Mouse (Mus musculus) myocyte (in vitro differentiated cells): ENCODE results near the gene Herpud1. TPM values are rescaled to one million over a fixed set of nuclear protein-coding genes. Genes with fewer than 3 reads are reported as not detected.

Experiments
- H3K27me3 ChIP-seq: one replicate; pipeline ENCODE4 v1.6.1; 2011; ENCODE audit not compliant: control insufficient read depth, insufficient read depth, insufficient read length
- H3K36me3 ChIP-seq: one replicate; pipeline ENCODE4 v1.6.1; 2011; ENCODE audit not compliant: control insufficient read depth, insufficient read depth
- H3K4me2 ChIP-seq: one replicate; pipeline ENCODE4 v1.6.1; 2011; ENCODE audit warnings: low read depth, control low read depth
- H3K4me3 ChIP-seq: one replicate; pipeline ENCODE4 v1.5.1; 2011; ENCODE audit warnings: mild to moderate bottlenecking, control low read depth, moderate library complexity
- H3K79me2 ChIP-seq: one replicate; pipeline ENCODE4 v1.6.1; 2011; ENCODE audit not compliant: control insufficient read depth, insufficient read depth
- H3ac ChIP-seq: one replicate; pipeline ENCODE4 v1.6.1; 2011; ENCODE audit not compliant: control insufficient read depth, insufficient read length
- CEBPB ChIP-seq: IDR thresholded peaks from 2 replicates; pipeline ENCODE4 v1.6.1; 2011; ENCODE audit warnings: mild to moderate bottlenecking, moderate library complexity; ENCODE audit not compliant: poor library complexity, insufficient read depth, severe bottlenecking
- E2F4 ChIP-seq: IDR thresholded peaks from one replicate; pipeline ENCODE4 v1.6.1; 2011; ENCODE audit warnings: mild to moderate bottlenecking, control low read depth, moderate library complexity; ENCODE audit not compliant: insufficient read depth
- MAX ChIP-seq: IDR thresholded peaks from one replicate; pipeline ENCODE4 v1.6.1; 2011; ENCODE audit warnings: low read depth, mild to moderate bottlenecking, control low read depth
- MYOD1 ChIP-seq, 3 experiments: IDR thresholded peaks; one replicate each; pipeline ENCODE4 v1.6.1; 2011; ENCODE audit warnings: control low read depth in 2 of 3, low read depth in 2 of 3, mild to moderate bottlenecking in 2 of 3, moderate library complexity in 1 of 3; ENCODE audit not compliant: insufficient read length in 2 of 3, control insufficient read depth in 1 of 3
- MYOG ChIP-seq, 3 experiments: IDR thresholded peaks; one replicate each; pipeline ENCODE4 v1.6.1; 2011; ENCODE audit warnings: control low read depth in 2 of 3, low read depth in 2 of 3, mild to moderate bottlenecking in 2 of 3; ENCODE audit not compliant: insufficient read length in 2 of 3, control insufficient read depth in 1 of 3, insufficient read depth in 1 of 3
- POLR2A ChIP-seq: IDR thresholded peaks from one replicate; pipeline ENCODE4 v1.6.1; 2011; ENCODE audit warnings: low read depth, mild to moderate bottlenecking, control low read depth, moderate library complexity; ENCODE audit not compliant: insufficient read length
- POLR2AphosphoS2 ChIP-seq: IDR thresholded peaks from one replicate; pipeline ENCODE4 v1.6.1; 2011; ENCODE audit warnings: low read depth, control low read depth; ENCODE audit not compliant: insufficient read length
- REST ChIP-seq: IDR thresholded peaks from one replicate; pipeline ENCODE4 v1.6.1; 2011; ENCODE audit warnings: mild to moderate bottlenecking, control low read depth, moderate library complexity; ENCODE audit not compliant: insufficient read depth, insufficient read length
- SRF ChIP-seq: IDR thresholded peaks from one replicate; pipeline ENCODE4 v1.6.1; 2011; ENCODE audit warnings: low read depth; ENCODE audit not compliant: control insufficient read depth, insufficient read length
- TCF12 ChIP-seq: IDR thresholded peaks from one replicate; pipeline ENCODE4 v1.6.1; 2011; ENCODE audit warnings: mild to moderate bottlenecking, control low read depth; ENCODE audit not compliant: poor library complexity, insufficient read depth, severe bottlenecking
- TCF3 ChIP-seq: IDR thresholded peaks from one replicate; pipeline ENCODE4 v1.6.1; 2011; ENCODE audit warnings: low read depth, control low read depth; ENCODE audit not compliant: insufficient read length
- USF1 ChIP-seq: IDR thresholded peaks from one replicate; pipeline ENCODE4 v1.6.1; 2011; ENCODE audit warnings: low read depth, mild to moderate bottlenecking, control low read depth, moderate library complexity
- polyA plus RNA-seq: library from polyadenylated mRNA; unstranded; fragments of >200 nt; fragmentation: generic; extraction: Trizol; gene quantifications from one replicate; pipeline ENCODE4 v1.2.1, GENCODE M21; 2012; ENCODE audit warnings: missing spikeins

The Herpud1 gene
- polyA plus RNA-seq, 1 experiment, result 292 TPM

DNA sequence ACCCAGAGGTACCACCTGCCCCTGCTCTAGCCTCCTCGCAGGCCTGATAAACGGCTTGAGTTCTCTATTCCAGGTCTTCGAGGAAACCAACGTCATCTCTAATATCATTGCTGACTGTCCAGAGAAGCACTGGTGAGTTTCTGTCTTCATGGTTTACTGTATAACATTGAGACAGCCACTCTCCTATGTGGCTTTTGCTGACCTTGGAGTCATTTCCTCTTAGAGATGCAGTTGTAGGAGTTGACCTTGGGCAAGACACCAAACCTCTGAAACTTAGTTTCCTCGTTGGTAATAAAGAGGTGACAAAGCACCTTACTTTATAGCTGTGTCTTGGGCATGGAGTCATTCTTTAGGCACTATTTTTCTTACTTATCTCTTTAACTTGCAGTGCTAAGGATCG is 26.3 kb downstream of the Herpud1 start:
- Histone ChIP-seq H3K4me2 (no peak overlapping the region), H3K79me2 (no peaks in the 10 kb centered on the region), H3K27me3 (peaks cover 23% of the 10 kb centered on the region), H3K36me3 (no peaks in the 10 kb centered on the region), H3K4me3 (no peak overlapping the region), H3ac (no peak overlapping the region)
- TF ChIP-seq MYOG (IDR thresholded peaks at IDR 0.05; ENCODE audit: control insufficient read depth in 1 of 3, insufficient read depth in 1 of 3, insufficient read length in 2 of 3, low read depth in 2 of 3) (no peak), MAX (no peak), POLR2AphosphoS2 (no peak), POLR2A (no peak), E2F4 (no peak), TCF3 (no peak), TCF12 (no peak), CEBPB (no peak), USF1 (no peak), MYOD1 (IDR thresholded peaks at IDR 0.05; ENCODE audit: control insufficient read depth in 1 of 3, insufficient read length in 2 of 3, low read depth in 2 of 3) (no peak), SRF (no peak), REST (no peak)

- H3K27me3 ChIP-seq, result peaks cover 23% of the 10 kb centered on the region
- H3K4me3 ChIP-seq, result no peak overlapping the region
- no peak overlapping the region for H3ac ChIP-seq
- no peaks in the 10 kb centered on the region for H3K36me3 ChIP-seq
- no peak overlapping the region for H3K4me2 ChIP-seq
- TF ChIP-seq TCF12, result no peak
- no peak for TF ChIP-seq SRF
- no peak for TF ChIP-seq CEBPB
- no peak for TF ChIP-seq REST
- no peak for TF ChIP-seq MAX
- no peak for TF ChIP-seq MYOD1 (IDR thresholded peaks at IDR 0.05; ENCODE audit: control insufficient read depth in 1 of 3, insufficient read length in 2 of 3, low read depth in 2 of 3)
- TF ChIP-seq E2F4, result no peak
- no peaks in the 10 kb centered on the region for H3K79me2 ChIP-seq
Measured at GRCm38 (mm10) chr8:94413509-94413908, 27.3 kb downstream of the Herpud1 start.

- Histone ChIP-seq H3K36me3 (no peaks in the 10 kb centered on the region), H3K27me3 (peaks cover 16% of the 10 kb centered on the region), H3ac (no peak overlapping the region), H3K4me2 (no peak overlapping the region), H3K79me2 (no peaks in the 10 kb centered on the region), H3K4me3 (no peak overlapping the region)
- TF ChIP-seq POLR2AphosphoS2, result no peak
- peak in 1 of 3 experiments; percentile 26 for TF ChIP-seq MYOG (IDR thresholded peaks at IDR 0.05; ENCODE audit: control insufficient read depth in 1 of 3, insufficient read depth in 1 of 3, insufficient read length in 2 of 3, low read depth in 2 of 3)
- peak; percentile 67 for TF ChIP-seq USF1
- TF ChIP-seq MYOD1 (IDR thresholded peaks at IDR 0.05; ENCODE audit: control insufficient read depth in 1 of 3, insufficient read length in 2 of 3, low read depth in 2 of 3), result no peak
Measured at GRCm38 (mm10) chr8:94415218-94415617, 29.0 kb downstream of the Herpud1 start.

GRCm38 (mm10) chr8:94418017-94418416 is 31.8 kb downstream of the Herpud1 start:
- no peaks in the 10 kb centered on the region for H3K79me2 ChIP-seq
- no peak overlapping the region for H3K4me3 ChIP-seq
- H3K27me3 ChIP-seq, result peaks cover 13% of the 10 kb centered on the region
- H3K36me3 ChIP-seq, result no peaks in the 10 kb centered on the region
- H3K4me2 ChIP-seq, result no peak overlapping the region
- TF ChIP-seq MYOD1 (IDR thresholded peaks at IDR 0.05; ENCODE audit: control insufficient read depth in 1 of 3, insufficient read length in 2 of 3, low read depth in 2 of 3) (no peak), MYOG (IDR thresholded peaks at IDR 0.05; ENCODE audit: control insufficient read depth in 1 of 3, insufficient read depth in 1 of 3, insufficient read length in 2 of 3, low read depth in 2 of 3) (no peak), REST (no peak), POLR2A (no peak), POLR2AphosphoS2 (no peak), MAX (no peak), TCF3 (no peak), SRF (no peak), USF1 (no peak), CEBPB (no peak)
- no peak overlapping the region for H3ac ChIP-seq

DNA sequence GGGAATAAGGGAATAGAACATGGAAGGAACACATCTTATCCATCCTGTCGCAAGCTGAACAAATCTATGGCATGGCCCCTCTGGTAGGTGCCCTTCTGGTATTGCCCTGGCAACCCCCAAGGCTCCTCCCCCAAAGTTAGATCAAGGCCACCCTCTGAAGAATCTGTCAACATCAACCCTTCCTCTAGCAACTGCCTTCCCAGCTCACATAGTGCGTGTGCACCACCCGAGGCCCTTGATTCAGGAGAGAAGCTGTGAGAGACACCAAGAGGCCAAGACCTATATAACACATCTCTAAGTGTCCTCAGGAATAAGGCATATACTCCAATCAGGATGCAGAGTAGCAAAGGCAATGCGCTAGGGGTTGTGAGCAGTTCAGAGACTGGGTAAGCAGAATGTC is 36.0 kb downstream of the Herpud1 start:
- Histone ChIP-seq H3K4me2 (no peak overlapping the region), H3K27me3 (peaks cover 32% of the 10 kb centered on the region), H3K79me2 (no peaks in the 10 kb centered on the region), H3K36me3 (no peaks in the 10 kb centered on the region), H3ac (no peak overlapping the region), H3K4me3 (no peak overlapping the region)
- no peak for TF ChIP-seq MYOD1 (IDR thresholded peaks at IDR 0.05; ENCODE audit: control insufficient read depth in 1 of 3, insufficient read length in 2 of 3, low read depth in 2 of 3)
- no peak for TF ChIP-seq TCF3
- no peak for TF ChIP-seq POLR2AphosphoS2
- TF ChIP-seq MYOG (IDR thresholded peaks at IDR 0.05; ENCODE audit: control insufficient read depth in 1 of 3, insufficient read depth in 1 of 3, insufficient read length in 2 of 3, low read depth in 2 of 3), result no peak
- no peak for TF ChIP-seq REST
